Mouse (Mus musculus): ENCODE measurements around the gene Smg5. TPM values are rescaled to one million over a fixed set of nuclear protein-coding genes. Genes with fewer than 3 reads are reported as not detected.

Smg5 gene
- polyA plus RNA-seq (2017; shearing (Covaris generic)): 63.0 TPM

DNA sequence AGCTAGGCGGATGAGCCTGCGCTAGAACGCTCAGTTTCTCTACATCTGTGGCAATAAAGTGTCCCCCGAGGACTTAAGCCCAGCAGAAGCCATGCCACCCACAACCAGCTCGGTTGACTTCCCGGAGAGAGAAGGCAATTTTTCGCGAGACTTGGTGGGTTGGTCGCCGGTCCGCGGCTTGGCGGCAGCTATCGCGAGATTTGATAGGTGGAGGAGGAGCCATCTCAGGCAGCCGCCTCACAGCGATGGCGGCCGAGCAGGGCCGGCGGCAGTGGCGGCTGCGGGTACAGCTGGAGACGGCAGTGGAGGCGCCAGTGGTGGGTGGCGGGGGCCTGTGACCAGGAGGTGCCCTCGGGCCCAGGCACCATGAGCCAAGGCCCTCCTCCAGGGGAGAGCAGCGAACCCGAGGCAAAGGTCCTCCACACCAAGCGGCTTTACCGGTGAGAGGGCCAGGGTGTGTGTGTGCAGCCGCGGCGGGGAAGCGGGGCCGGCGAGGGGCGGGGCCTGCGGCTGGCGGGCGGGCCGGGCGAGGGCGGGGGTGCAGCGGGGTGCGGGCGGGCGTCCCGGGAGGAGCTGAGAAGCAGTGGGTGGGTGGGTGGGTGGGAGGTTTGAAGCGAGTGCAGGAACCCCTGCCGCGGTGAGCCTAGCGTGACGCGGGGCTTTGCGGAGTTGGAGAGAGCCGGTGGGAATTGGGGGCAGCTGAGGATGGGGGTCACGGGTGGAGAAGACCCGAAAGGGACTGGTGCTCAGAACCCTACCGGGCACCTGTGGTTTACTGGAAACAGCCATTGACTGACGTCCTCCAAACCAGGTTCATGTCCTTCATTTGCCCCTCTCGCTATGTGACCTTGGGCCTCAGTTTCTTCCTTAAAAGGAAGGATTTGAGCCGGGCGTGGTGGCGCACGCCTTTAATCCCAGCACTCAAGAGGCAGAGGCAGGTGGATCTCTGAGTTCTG is at the start of gene Smg5, which contains the start of gene Tmem79:
TSS of gene Smg5 (plus strand) at position 203 of the 956 bp plus-strand sequence.
TSS of gene Tmem79 (minus strand) at position 91 of the 956 bp plus-strand sequence.

DNA sequence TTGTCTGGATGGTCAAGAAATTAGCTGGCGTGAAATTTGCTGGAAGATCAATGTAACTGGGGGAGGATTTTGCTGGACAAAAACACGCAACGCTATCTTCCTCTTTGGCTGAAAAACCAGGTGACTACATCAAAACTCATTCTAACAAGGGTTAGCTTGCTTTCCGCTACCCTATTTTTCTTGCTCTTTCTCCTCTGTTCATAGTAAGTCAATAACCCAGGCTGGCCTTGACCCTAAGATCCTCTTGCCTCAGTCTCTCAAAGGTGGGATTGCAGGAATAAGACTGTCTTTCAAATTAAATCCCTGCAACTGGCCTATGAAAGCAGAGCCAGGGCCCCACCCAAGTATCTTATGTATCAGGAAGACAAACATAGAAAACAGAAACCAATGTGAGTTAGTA is 49.0 kb upstream of the Smg5 start, which contains the start of gene Gm38392:
TSS of gene Gm38392 (minus strand) at position 101 of the 400 bp plus-strand sequence.

DNA sequence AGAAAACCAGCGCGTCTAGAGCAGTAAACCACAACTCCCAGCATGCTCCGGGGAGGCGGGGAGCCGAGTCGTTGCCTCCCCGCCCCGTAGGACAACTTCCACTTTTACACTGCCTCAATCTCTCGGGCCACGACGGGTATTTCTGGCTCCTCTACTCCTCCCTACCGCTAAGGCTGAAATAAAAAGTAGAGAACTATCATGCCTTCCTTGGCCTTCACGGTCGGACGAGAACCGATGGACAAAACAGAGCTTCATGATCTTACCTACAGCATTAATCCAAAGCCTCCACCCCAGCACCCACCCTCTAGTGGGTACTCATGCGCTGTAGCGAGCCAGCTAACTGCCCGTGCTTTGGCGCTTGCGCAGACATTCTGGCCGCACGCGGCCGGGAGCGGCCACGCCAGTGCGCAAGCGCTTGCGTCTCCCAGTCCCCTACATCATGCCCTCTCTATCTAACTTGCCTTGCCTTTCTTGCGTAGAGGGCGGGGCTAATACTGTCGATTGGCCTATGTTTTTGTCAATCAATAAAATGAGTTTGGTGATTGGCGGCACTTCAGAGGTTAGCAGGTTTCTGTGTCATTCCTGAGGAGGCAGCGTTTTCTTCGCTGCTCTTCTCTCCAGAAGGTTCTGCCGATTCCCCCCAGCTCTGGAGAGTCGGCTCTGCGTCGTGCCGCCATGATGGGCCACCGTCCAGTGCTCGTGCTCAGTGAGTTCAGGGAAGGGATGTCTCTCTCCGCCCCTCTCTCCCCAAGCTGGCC is 39.3 kb upstream of the Smg5 start, which contains the start of the genes Tsacc and Cct3:
TSS of gene Tsacc (minus strand) at position 439 of the 758 bp plus-strand sequence.
TSS of gene Cct3 (plus strand) at position 556 of the 758 bp plus-strand sequence.

DNA sequence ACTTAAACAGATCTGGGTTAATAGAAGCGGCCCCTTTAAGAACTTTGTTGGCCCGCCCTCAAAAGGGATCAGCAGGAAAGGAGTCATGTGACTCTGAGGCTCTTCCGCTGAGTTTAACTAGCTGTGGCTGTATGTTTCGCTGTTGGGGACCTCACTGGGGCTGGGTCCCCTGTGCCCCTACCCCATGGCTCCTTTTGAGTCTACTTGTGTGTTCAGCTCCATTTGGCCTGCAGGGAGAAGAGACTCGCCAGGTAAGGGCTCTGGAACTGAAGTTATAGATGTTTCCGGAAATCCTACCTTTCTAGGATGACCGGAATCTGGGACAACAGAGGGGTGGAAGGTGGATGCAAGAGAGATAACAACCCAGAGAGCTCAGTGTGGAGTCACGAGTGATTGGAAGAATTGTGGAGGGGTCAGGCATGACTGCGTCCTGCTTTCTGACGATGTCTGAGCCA is 11.1 kb upstream of the Smg5 start, which contains the start of gene Glmp:
TSS of gene Glmp (plus strand) at position 73 of the 455 bp plus-strand sequence.

DNA sequence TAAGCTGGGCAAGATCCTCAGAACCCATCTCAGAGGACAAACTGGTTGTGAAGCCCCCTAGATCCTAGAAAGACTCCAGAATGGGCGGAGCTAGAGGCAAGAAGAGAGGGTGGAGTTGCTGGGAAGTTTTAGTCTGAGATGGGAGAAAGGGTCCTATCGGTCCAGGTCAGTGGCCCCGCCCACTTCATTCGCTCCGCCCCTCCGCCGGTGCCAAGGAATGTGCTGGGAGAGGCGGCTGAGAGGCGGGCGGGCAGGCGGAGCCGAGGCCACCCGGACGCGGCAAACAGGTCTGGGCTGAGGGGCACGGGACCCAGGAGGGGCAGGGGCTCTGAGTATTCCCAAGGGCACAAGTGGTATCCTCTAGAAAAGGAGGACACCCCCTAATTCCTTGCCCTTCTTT is 28.3 kb downstream of the Smg5 start, which contains the start of gene Paqr6:
TSS of gene Paqr6 (plus strand) at position 248 of the 400 bp plus-strand sequence.

DNA sequence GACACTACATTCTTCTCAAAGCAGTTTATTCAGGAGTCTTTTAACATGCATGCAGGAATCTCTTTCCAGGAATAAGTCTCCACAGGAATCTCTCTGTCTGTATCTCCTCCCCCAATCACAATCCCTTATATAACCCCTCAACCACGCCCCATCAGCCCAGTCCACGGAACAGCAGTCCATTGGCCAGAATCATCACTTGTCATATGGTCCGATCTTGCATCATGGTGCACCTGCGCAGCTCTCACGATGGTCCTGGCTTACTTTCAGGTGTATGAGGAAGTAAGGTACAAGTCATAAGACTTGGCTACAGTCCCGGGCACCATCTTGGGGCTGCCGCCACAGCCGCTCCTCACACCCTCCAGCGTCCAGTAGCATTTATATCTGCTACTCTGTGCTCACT is 36.6 kb downstream of the Smg5 start, which contains the start of gene Bglap3:
TSS of gene Bglap3 (minus strand) at position 101 of the 400 bp plus-strand sequence.

DNA sequence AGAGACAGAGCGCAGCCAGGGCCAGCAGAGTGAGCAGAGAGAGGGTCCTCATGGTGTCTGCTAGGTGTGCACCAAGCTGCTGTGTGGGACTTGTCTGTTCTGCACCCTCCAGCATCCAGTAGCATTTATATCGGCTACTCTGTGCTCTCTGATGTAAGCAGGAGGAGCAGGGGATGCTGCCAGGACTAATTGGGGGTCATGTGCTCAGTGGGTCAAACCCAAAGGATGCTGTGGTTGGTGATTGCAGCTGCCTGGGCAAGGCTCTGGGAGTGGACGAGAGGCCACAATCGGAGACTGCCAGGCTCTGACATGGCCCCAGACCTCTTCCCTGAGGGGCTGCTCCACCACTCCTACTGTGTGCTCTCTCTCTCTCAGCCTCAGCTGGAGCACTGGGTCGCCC is 42.5 kb downstream of the Smg5 start, which contains the start of gene Bglap2:
TSS of gene Bglap2 (minus strand) at position 101 of the 400 bp plus-strand sequence.

DNA sequence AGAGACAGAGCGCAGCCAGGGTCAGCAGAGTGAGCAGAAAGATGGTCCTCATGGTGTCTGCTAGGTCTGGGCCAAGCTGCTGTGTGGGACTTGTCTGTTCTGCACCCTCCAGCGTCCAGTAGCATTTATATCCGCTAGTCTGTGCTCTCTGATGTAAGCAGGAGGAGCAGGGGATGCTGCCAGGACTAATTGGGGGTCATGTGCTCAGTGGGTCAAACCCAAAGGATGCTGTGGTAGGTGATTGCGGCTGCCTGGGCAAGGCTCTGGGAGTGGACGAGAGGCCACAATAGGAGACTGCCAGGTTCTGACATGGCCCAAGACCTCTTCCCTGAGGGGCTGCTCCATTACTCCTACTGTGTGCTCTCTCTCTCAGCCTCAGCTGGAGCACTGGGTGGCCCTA is 48.3 kb downstream of the Smg5 start, which contains the start of gene Bglap:
TSS of gene Bglap (minus strand) at position 101 of the 400 bp plus-strand sequence.

DNA sequence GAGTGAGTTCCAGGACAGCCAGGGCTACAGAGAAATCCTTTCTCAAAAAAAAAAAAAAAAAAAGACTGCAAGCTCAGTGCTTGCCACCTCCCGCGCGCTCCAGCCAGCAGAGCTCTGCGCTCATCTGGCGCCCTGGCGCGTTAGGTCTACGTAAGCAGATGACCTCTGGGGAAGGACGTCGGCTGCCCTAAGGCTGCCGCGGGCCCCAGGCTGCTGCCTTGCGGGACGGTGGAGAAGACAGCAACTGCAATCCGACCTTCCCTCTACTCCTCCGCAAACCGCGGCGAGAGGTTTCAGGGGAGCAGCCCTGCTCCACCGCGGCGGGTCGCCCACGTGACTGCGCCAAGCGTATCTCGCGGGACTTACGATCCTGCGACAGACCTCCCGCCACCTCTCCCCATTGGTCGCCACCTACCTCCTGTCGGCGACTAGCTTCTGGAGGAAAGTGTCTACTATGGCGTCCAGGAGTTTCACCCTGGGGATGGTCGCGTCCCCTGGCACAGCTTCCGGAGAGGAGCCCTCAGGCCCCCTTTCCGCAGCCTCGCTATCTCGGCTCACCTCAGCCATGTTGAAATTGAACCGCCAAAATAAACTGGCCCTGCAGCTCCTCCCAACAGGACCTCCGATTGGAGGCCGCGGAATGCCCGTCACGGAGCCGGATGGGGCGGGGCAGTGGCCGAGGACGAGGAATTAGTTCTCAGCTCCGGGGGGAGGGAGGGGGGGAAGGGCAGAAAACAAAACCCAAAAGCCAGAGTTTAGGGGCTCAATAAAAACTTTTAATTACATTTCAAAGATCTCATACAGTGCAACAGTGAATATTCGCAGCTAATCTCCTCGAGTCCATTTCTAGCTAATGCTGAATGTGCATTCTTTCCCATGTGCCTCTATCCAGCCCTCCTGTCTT is 73.9 kb downstream of the Smg5 start, which contains the start of gene Pmf1:
TSS of gene Pmf1 (minus strand) at position 591 of the 904 bp plus-strand sequence.

Other genes with a start within 250 kb of the Smg5 start
- 279 TPM for gene Mef2d, start 193.9 kb upstream of the Smg5 start, polyA plus RNA-seq (2017; shearing (Covaris generic))
- not detected for gene Rhbg, start 81.6 kb upstream of the Smg5 start, polyA plus RNA-seq (2017; shearing (Covaris generic))
- not detected for gene Gm38392, start 49.0 kb upstream of the Smg5 start, polyA plus RNA-seq (2017; shearing (Covaris generic))
- 8.9 TPM for gene Tsacc, start 39.3 kb upstream of the Smg5 start, polyA plus RNA-seq (2017; shearing (Covaris generic))
- gene Cct3, start 39.1 kb upstream of the Smg5 start, polyA plus RNA-seq (2017; shearing (Covaris generic)): 309 TPM
- 136 TPM for gene Glmp, start 11.2 kb upstream of the Smg5 start, polyA plus RNA-seq (2017; shearing (Covaris generic))
- 1.1 TPM for gene Tmem79, start 112 bp upstream of the Smg5 start, polyA plus RNA-seq (2017; shearing (Covaris generic))
- gene Paqr6, start 28.3 kb downstream of the Smg5 start, polyA plus RNA-seq (2017; shearing (Covaris generic)): not detected
- not detected for gene Bglap3, start 36.5 kb downstream of the Smg5 start, polyA plus RNA-seq (2017; shearing (Covaris generic))
- gene Bglap2, start 42.4 kb downstream of the Smg5 start, polyA plus RNA-seq (2017; shearing (Covaris generic)): not detected
- gene Bglap, start 48.2 kb downstream of the Smg5 start, polyA plus RNA-seq (2017; shearing (Covaris generic)): not detected
- 48.2 TPM for gene Pmf1, start 74.1 kb downstream of the Smg5 start, polyA plus RNA-seq (2017; shearing (Covaris generic))
- gene Slc25a44, start 88.9 kb downstream of the Smg5 start, polyA plus RNA-seq (2017; shearing (Covaris generic)): 17.4 TPM
- gene Sema4a, start 124.9 kb downstream of the Smg5 start, polyA plus RNA-seq (2017; shearing (Covaris generic)): 177 TPM
- 27.4 TPM for gene Lmna, start 173.7 kb downstream of the Smg5 start, polyA plus RNA-seq (2017; shearing (Covaris generic))
- 0.20 TPM for gene Mex3a, start 196.1 kb downstream of the Smg5 start, polyA plus RNA-seq (2017; shearing (Covaris generic))
- gene Rab25, start 212.0 kb downstream of the Smg5 start, polyA plus RNA-seq (2017; shearing (Covaris generic)): 0.32 TPM
- gene Lamtor2, start 216.8 kb downstream of the Smg5 start, polyA plus RNA-seq (2017; shearing (Covaris generic)): 107 TPM
- gene Ubqln4, start 217.5 kb downstream of the Smg5 start, polyA plus RNA-seq (2017; shearing (Covaris generic)): 52.6 TPM
- gene Ssr2, start 239.6 kb downstream of the Smg5 start, polyA plus RNA-seq (2017; shearing (Covaris generic)): 66.4 TPM

Measured in naive thymus-derived CD4-positive, alpha-beta T cell, adult 5 months (primary cell).